Mouse (Mus musculus) bone marrow, adult 2 months (tissue): Measurements from ENCODE around the gene Mtcl1. TPM values are rescaled to one million over a fixed set of nuclear protein-coding genes. Genes with fewer than 3 reads are reported as not detected.

Source experiments
- H3K27ac ChIP-seq: fragments of 200-500 bp; 2 replicates; pipeline ENCODE4 v1.5.1; 2012; ENCODE audit warnings: low read depth, mild to moderate bottlenecking, control low read depth, inconsistent platforms, low read length; ENCODE audit not compliant: control insufficient read depth, poor library complexity, insufficient read depth
- H3K4me1 ChIP-seq: fragments of 200-500 bp; 2 replicates; pipeline ENCODE4 v1.6.1; 2011; ENCODE audit warnings: low read length; ENCODE audit not compliant: control insufficient read depth, insufficient read depth
- H3K4me3 ChIP-seq: fragments of 200-500 bp; replicated peaks from 2 replicates; pipeline ENCODE3; 2011; ENCODE audit warnings: mild to moderate bottlenecking, low read depth, low read length, control low read depth; ENCODE audit not compliant: control insufficient read depth
- CTCF ChIP-seq: fragments of 200-500 bp; IDR thresholded peaks from 2 replicates; pipeline ENCODE4 v1.5.1; 2011; ENCODE audit warnings: low read length, control low read depth; ENCODE audit not compliant: control insufficient read depth, insufficient read depth
- POLR2A ChIP-seq: fragments of 200-500 bp; IDR thresholded peaks from 2 replicates; pipeline ENCODE4 v1.6.1; 2011; ENCODE audit warnings: low read depth, mild to moderate bottlenecking, control low read depth, low read length, borderline replicate concordance; ENCODE audit not compliant: control insufficient read depth
- WGBS: fragments of 180-500 bp; shearing (Covaris S2); methylation state at CpG from one replicate; pipeline ENCODE4 v1.1.7; 2018; 5-methylcytosine and 5-hydroxymethylcytosine counted together
- polyA plus RNA-seq: library from polyadenylated mRNA; stranded (reverse); fragments of >200 nt; gene quantifications from 2 replicates; pipeline ENCODE4 v1.2.4, GENCODE M21; 2011; ENCODE audit warnings: low replicate concordance; ENCODE audit not compliant: missing spikeins, insufficient read depth, insufficient read length

Mtcl1 gene
- polyA plus RNA-seq, 1 experiment: 4.2 TPM

DNA sequence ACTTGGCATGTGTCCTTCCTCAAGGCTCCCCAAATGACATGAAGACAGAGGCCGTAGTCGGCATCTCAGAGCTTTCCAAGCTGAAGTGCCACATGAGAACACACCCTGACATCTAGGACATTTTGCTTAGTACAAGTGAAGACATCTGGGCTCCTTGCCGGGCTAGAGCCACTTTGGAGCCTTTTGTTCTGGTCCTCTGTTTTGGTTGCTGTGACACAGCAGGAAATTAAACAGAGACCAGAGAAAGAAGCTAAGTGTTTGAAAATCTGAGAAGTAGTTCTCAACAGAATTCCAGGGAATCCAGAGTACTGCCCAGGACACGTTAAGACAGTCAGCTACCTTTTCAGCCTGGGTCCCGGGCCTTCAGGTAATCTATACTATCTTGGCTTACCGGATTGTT, 68.2 kb downstream of the Mtcl1 start:
- H3K4me1 ChIP-seq: no peaks in the 10 kb centered on the region
- no peak overlapping the region for H3K27ac ChIP-seq
- H3K4me3 ChIP-seq: no peak overlapping the region
- no peak for TF ChIP-seq POLR2A
- TF ChIP-seq CTCF: no peak
- 80% methylated on average over 6 of the region's 6 CpGs for WGBS

DNA sequence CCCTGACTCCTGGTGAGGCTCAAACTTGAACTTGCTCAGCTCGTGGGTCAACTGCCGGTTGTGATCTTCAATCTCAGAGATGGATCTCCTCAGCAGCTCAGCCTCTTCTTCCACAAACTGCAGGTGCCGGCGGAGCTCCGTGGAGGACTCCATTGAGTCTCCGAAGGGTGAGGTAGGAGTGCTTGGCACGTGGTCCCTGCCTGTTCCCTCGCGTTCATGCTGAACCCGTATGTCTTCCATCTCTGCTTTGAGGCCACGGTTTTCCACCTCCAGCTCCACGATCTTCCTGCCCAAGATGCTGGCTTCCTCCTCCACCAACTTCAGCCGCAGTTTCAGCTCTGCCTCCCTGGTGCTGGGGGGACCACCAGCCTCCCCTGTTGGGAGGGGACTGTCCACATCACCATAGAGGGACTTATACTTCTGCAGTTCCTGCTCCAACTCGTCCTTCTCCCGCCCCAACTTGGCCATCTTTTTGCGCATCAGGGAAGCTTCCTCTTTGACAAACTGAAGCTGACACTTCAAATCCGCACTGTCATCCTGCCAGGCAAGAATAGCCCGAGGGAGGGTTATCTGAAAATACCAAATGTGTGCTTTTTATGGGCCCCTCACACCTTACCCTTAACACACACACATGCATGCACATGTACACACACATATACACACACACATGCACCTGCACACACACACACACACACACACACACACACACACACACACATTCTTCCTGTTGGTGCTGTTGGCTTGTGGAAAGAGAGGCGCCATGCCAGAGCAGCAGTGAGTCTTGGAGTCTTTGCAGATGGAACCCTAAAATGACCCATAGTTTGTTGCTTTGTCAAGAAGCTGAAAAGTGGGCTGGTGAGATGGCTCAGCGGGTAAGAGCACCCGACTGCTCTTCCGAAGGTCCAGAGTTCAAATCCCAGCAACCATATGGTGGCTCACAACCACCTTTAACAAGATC, 69.4 kb downstream of the Mtcl1 start:
- Histone ChIP-seq H3K4me1 (no peaks in the 10 kb centered on the region), H3K27ac (no peak overlapping the region), H3K4me3 (no peak overlapping the region)
- TF ChIP-seq CTCF (no peak), POLR2A (no peak)
- 81% methylated on average over 22 of the region's 22 CpGs for WGBS

DNA sequence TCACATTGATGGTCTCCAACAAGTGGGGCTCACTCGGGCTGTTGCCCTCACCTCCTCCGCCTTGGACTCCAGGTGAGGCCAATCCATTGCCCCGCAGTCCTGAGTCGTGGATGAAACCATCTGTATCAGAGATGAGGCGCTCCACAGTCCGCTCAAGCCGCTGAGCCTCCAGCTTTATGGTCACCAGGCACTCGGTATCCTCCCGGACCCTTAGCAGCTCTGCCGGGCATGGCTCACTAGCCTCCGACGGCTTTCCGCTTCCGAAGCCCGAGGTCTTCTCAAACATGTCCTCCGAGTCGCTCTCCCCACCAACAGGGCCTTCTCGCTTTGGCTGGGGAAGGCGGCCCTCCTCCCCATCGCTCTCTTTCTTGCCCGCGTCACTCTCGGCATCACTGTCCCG, 70.2 kb downstream of the Mtcl1 start:
- WGBS: 92% methylated on average over 24 of the region's 24 CpGs
- H3K4me1 ChIP-seq: no peaks in the 10 kb centered on the region

DNA sequence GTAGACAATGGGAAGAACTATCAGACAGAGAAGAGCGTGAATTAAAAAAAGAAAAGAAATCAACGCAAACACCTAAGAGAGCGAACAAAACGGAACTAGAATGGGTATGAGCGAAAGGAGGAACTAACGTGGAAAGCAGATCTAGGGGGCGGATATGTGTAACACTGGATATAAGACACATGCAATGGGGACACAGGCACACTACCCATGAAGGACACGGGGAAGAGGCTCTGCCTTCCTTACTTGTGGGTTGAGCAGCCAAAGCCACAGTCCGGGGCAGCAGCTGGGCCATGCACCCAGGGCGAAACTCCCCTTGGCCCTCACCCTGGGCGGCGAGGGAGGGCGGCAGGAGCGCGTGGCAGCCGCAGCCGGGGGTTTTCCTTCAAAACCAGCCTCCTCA, 71.4 kb downstream of the Mtcl1 start:
- Histone ChIP-seq H3K4me1 (no peaks in the 10 kb centered on the region), H3K27ac (no peak overlapping the region), H3K4me3 (no peak overlapping the region)
- TF ChIP-seq CTCF (no peak), POLR2A (no peak)
- 78% methylated on average over 17 of the region's 17 CpGs for WGBS

More for the DNA sequence above, 70.2 kb downstream of the Mtcl1 start:
- Histone ChIP-seq H3K4me3 (no peak overlapping the region), H3K27ac (no peak overlapping the region)
- TF ChIP-seq CTCF (no peak), POLR2A (no peak)

DNA sequence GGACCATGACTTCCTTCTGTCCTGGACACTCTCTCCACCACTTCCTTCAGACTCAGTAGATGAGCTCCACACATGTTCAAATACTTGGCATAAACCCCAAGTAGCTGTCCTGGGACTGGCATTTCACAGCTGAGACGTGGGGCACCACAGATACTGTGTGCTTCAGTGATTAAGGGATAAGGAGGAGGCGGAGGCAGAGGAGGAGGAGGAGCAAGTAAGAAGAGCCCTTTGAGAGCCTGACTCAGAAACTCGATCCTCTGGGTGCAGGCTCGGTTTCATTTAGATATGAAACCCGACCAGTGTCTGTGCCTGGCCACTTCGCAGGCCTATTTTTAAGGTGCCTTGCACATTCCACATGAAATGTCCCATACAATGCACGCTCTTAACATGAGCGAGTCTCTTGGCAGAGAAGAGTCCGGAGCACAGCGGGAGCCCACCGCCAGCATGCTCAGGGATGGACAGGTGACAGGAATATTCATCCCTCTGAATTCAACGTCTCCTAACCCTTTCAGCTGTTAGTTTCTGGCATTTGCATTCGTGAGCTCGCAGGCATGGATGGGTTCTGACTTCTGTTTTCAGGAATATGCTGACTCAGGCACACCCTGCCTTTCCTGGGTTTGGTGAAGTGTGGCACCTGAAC, 74.8 kb downstream of the Mtcl1 start:
- WGBS: 69% methylated on average over 14 of the region's 14 CpGs
- no peak overlapping the region for H3K4me3 ChIP-seq
- TF ChIP-seq CTCF (no peak), POLR2A (no peak)
- H3K27ac ChIP-seq: no peak overlapping the region
- no peaks in the 10 kb centered on the region for H3K4me1 ChIP-seq

DNA sequence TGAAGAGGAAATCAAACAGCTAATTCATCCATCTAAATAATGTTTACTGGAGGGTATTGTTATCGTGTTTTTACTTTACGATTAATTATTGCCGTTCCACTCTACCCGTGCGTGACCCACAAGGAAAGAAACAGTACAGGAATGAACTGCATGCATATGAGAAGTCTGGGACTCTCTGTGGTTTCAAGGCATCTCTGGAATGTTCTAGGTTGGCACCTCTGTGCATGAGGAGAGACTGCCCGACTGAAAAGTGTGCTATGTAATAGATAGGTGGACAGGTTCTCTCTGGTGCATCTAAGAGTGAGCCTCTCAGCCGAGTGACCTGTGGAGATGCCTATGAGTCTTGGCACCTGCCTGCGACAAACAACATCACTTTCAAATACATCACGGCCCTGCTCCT, 78.7 kb downstream of the Mtcl1 start:
- WGBS: 81% methylated on average over 9 of the region's 9 CpGs
- TF ChIP-seq POLR2A (no peak), CTCF (no peak)
- H3K4me1 ChIP-seq: no peaks in the 10 kb centered on the region
- H3K27ac ChIP-seq: no peak overlapping the region
- H3K4me3 ChIP-seq: no peak overlapping the region

DNA sequence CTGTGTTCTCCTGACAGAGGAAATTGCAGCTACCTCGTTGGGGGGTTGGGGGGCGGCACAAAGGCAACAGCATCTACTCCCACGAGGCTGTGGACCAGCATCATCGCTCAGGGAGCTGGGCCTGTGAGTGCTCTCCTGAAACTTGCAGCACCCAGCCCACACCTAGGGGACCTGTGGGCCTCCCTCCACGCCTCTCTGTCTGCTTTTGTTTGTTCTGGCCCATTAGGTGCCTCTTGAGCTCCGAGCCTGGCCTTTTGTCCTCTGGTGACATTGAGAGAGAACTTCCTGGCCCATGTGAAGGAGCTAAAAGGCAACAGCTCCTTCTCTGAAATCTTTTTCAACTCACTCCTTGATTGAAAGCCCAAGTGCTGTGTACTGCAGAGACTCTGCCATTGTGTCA, 79.8 kb downstream of the Mtcl1 start:
- TF ChIP-seq POLR2A: no peak
- TF ChIP-seq CTCF: no peak
- H3K4me1 ChIP-seq: no peaks in the 10 kb centered on the region
- WGBS: 64% methylated on average over 6 of the region's 6 CpGs

DNA sequence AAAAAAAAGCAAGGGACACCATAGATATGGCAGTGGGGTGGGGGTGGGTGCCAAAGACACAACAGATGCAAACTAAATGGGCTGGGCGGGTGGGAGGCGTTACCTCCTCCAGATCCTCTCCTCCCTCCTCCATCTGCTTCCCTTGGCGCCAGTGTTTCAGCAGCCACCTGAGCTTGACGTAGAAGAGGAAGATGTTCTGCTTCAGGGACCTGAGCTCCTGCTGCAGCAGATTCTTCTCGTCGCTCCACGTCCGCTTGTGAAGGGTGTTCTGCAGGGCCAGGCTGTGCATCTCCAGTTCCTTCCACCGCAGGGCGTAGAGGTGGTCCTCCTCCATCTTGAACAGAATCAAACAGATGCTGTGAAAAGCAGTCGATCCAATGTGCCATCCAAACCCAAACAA, 81.4 kb downstream of the Mtcl1 start:
- H3K4me3 ChIP-seq: no peak overlapping the region
- H3K27ac ChIP-seq: no peak overlapping the region
- 89% methylated on average over 11 of the region's 11 CpGs for WGBS
- no peaks in the 10 kb centered on the region for H3K4me1 ChIP-seq
- no peak for TF ChIP-seq CTCF
- TF ChIP-seq POLR2A: no peak

More for the DNA sequence above, 79.8 kb downstream of the Mtcl1 start:
- H3K27ac ChIP-seq: no peak overlapping the region
- no peak overlapping the region for H3K4me3 ChIP-seq
